Mouse (Mus musculus) neural tube, embryonic 15.5 days (tissue): ENCODE data around the gene Gm20388. TPM values are rescaled to one million over a fixed set of nuclear protein-coding genes. Genes with fewer than 3 reads are reported as not detected.

Experiments used
- ATAC-seq: fragments of 200-750 bp; cut with Nextera tagmentation; 2 replicates; pipeline ENCODE4 v1.8.0; 2017; ENCODE audit warnings: mild to moderate bottlenecking, moderate TSS enrichment, moderate library complexity; ENCODE audit not compliant: low FRiP score
- H3K27ac ChIP-seq: fragments of 300-500 bp; sonication (generic); replicated peaks from 2 replicates; pipeline ENCODE4 v1.5.1; 2015; ENCODE audit warnings: mild to moderate bottlenecking, inconsistent platforms
- H3K27me3 ChIP-seq: fragments of 300-500 bp; sonication (generic); replicated peaks from 2 replicates; pipeline ENCODE4 v1.6.1; 2015; ENCODE audit warnings: inconsistent platforms
- H3K36me3 ChIP-seq: fragments of 300-500 bp; sonication (generic); 2 replicates; pipeline ENCODE4 v1.6.1; 2015; ENCODE audit warnings: inconsistent platforms
- H3K4me1 ChIP-seq: fragments of 300-500 bp; sonication (generic); 2 replicates; pipeline ENCODE4 v1.6.1; 2015; ENCODE audit warnings: inconsistent platforms
- H3K4me2 ChIP-seq: fragments of 300-500 bp; sonication (generic); 2 replicates; pipeline ENCODE4 v1.6.1; 2015; ENCODE audit warnings: inconsistent platforms, mild to moderate bottlenecking, moderate library complexity
- H3K4me3 ChIP-seq: fragments of 300-500 bp; sonication (generic); replicated peaks from 2 replicates; pipeline ENCODE4 v1.5.1; 2015; ENCODE audit warnings: mild to moderate bottlenecking, inconsistent platforms
- H3K9ac ChIP-seq: fragments of 300-500 bp; sonication (generic); replicated peaks from 2 replicates; pipeline ENCODE4 v1.6.1; 2015; ENCODE audit warnings: mild to moderate bottlenecking, inconsistent platforms
- H3K9me3 ChIP-seq: fragments of 300-500 bp; sonication (generic); replicated peaks from 2 replicates; pipeline ENCODE4 v1.6.1; 2016; ENCODE audit warnings: inconsistent platforms
- WGBS: fragments of 180-500 bp; shearing (Covaris S2); methylation state at CpG from one replicate; pipeline ENCODE4 v1.1.7; 2015; ENCODE audit warnings: mixed read lengths; 5-methylcytosine and 5-hydroxymethylcytosine counted together
- polyA plus RNA-seq: library from polyadenylated mRNA; unstranded; fragments of >200 nt; fragmentation: Nextera tagmentation; extraction: Ambion mirVana; gene quantifications from 2 replicates; pipeline ENCODE4 v1.2.1, GENCODE M21; 2015

Gene Gm20388
- polyA plus RNA-seq, 1 experiment from 2014 or later: not detected

DNA sequence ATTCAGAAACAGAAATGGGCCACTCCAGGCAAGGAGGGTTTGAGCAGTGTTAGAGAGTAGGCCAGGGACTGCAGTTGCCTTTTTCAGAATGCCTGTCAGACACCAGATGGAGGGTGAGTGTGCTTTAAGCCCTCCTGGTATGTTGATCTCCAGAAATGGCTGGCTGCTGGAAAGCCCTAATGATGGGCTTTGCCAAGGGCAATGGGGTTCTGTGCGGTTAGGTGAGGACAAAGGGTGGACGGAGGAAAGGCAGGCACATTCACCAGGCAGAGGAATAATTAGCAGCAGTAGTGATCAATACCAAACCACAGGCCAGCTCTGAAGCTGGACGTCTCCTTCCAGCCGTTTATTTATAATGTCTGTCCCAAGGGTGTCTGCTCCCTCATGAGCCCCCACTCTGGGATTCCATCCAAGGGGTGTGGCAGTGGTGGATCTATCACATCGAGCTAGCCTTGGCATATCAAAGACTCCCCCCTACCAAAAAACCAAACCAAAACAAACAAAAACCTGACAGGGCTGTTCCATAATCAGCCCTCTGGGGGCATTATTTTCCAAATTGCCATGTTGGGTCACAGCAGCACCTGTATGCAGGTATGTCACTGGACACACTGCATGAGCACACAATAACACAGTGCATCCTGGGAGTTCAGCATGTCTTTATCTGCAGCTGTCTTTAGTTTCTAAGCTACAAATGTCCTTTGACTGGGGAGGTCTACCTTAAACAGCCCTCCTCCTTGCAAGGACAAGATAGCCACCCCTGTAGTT lies 4270.2 kb downstream of the Gm20388 start:
- Histone ChIP-seq H3K9ac (no peak overlapping the region), H3K9me3 (no peaks in the 10 kb centered on the region), H3K36me3 (no peaks in the 10 kb centered on the region), H3K27me3 (no peaks in the 10 kb centered on the region), H3K4me3 (no peak overlapping the region), H3K4me1 (peaks cover 39% of the 10 kb centered on the region), H3K4me2 (no peak overlapping the region), H3K27ac (no peak overlapping the region)
- ATAC-seq: no peak
- WGBS: 55% methylated on average over 5 of the region's 5 CpGs

DNA sequence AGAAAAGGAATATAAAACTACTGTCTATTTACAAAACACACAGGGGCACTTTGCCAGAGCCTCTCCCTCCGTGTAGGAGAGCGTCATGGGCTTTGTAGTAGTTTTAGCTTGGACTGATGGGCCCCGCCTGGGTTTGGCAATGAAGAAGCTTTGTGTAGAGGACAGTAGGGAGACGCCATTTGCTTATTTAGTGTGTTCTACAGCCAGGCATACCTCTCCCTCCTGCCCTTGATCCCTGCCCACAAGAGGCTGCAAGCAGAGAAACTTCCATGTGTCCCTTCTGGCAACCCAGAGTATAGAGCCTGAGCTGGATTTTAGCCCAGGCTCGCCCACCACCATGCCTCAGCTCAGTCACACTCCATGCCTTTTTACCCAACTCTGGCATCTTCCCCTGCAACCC lies 4271.1 kb downstream of the Gm20388 start:
- Histone ChIP-seq H3K36me3 (no peaks in the 10 kb centered on the region), H3K4me1 (peaks cover 31% of the 10 kb centered on the region), H3K4me3 (no peak overlapping the region), H3K27me3 (no peaks in the 10 kb centered on the region), H3K9ac (no peak overlapping the region), H3K4me2 (no peak overlapping the region), H3K9me3 (no peaks in the 10 kb centered on the region), H3K27ac (no peak overlapping the region)
- WGBS: 79% methylated on average over 5 of the region's 5 CpGs
- no peak for ATAC-seq

DNA sequence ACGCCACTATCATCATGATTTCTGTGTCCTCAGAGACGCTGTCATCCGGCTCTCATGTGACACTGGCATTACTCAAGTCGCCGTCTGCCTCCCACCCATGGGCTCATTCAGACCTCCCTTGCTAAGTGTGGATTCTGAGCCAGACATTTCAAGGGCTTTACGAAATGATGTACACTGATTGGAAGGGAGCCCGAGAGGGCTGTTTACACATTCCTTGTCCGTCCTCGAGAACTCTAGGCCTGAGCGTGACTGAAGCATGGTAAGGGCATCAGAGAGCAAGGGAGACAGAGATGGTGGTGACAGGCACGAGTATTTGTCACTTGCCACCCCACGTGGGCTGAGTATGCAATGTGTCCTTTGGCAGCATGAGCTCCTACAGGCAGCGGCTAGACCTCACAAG lies 4271.6 kb downstream of the Gm20388 start:
- no peak overlapping the region for H3K9ac ChIP-seq
- no peak; the same call in 1 of the 2 replicates for ATAC-seq
- no peaks in the 10 kb centered on the region for H3K9me3 ChIP-seq
- 43% methylated on average over 13 of the region's 13 CpGs for WGBS
- H3K4me3 ChIP-seq: no peak overlapping the region
- no peaks in the 10 kb centered on the region for H3K36me3 ChIP-seq
- no peaks in the 10 kb centered on the region for H3K27me3 ChIP-seq
- peaks cover 31% of the 10 kb centered on the region for H3K4me1 ChIP-seq
- no peak overlapping the region; the same call in 1 of the 2 replicates for H3K27ac ChIP-seq
- H3K4me2 ChIP-seq: no peak overlapping the region

DNA sequence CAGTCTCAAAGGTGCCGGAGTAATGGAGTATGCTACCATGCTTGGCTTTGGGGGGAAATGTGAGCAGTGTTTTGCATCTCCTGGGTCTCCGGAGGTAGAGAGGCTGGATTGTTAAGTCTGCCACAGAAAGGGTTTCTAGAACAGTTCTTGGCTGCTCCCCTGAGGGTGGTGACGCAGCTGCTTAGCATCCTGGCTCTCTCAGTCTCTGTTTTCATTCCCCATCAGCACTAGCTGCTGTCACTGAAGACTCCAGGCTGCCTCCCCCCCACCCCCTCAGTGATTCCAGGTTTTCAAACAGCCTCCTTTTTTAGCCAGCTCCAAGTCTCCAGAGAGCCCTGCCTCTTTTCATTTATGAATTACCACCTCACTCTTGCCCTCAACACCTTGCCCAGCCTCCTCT lies 4273.4 kb downstream of the Gm20388 start:
- 50% methylated on average over 3 of the region's 3 CpGs for WGBS
- H3K4me1 ChIP-seq: peaks cover 31% of the 10 kb centered on the region
- no peak overlapping the region for H3K4me3 ChIP-seq
- H3K36me3 ChIP-seq: no peaks in the 10 kb centered on the region
- H3K9ac ChIP-seq: no peak overlapping the region
- H3K27ac ChIP-seq: peak overlapping the region; percentile 57; the same call in 1 of the 2 replicates
- no peak overlapping the region for H3K4me2 ChIP-seq
- no peak for ATAC-seq
- H3K9me3 ChIP-seq: no peaks in the 10 kb centered on the region
- no peaks in the 10 kb centered on the region for H3K27me3 ChIP-seq

DNA sequence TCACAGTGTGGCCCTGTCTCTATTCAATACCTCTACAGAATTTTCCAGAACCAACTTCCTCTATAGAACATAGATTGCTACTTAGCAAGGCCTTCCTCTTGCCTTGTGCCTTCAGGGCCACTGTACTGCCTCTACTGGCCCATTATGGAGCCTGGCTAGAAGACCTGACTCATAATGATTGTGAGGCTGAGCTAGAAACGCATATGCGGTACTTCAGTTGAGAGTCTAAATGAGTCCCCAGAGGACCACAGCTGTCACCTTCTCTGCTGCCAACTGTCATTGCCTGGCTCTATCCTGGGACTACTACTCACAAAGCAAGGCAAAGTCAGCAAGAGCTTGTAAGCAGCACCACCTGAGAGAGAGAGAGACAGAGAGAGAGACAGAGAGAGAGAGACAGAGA lies 4273.9 kb downstream of the Gm20388 start:
- Histone ChIP-seq H3K36me3 (no peaks in the 10 kb centered on the region), H3K4me2 (no peak overlapping the region), H3K9ac (no peak overlapping the region), H3K9me3 (no peaks in the 10 kb centered on the region), H3K4me1 (peaks cover 31% of the 10 kb centered on the region), H3K27ac (peak overlapping the region; percentile 57; the same call in 1 of the 2 replicates), H3K4me3 (no peak overlapping the region), H3K27me3 (no peaks in the 10 kb centered on the region)
- peak; percentile 66 for ATAC-seq
- 24% methylated on average over 2 of the region's 2 CpGs for WGBS

DNA sequence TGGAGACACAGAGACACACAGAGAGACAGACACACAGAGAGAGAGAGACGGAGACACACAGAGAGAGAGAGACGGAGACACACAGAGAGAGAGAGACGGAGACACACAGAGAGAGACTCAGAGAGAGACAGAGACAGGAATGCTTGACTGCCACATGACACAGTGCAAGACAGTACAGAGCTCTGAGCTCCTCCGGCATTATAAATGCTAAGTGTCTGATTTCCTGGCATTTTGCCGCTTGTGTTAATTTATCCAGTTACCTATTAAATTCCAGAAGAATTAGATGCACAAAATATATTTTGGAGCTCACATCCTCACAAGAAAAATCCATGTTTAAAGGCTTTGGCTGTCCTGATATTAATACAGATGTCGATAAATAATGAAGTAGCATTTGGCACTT lies 4274.4 kb downstream of the Gm20388 start:
- Histone ChIP-seq H3K4me2 (no peak overlapping the region), H3K27me3 (no peaks in the 10 kb centered on the region), H3K36me3 (no peaks in the 10 kb centered on the region), H3K27ac (no peak overlapping the region), H3K9me3 (no peaks in the 10 kb centered on the region), H3K4me1 (peaks cover 31% of the 10 kb centered on the region), H3K9ac (no peak overlapping the region), H3K4me3 (no peak overlapping the region)
- WGBS: 62% methylated on average over 6 of the region's 6 CpGs
- ATAC-seq: no peak

DNA sequence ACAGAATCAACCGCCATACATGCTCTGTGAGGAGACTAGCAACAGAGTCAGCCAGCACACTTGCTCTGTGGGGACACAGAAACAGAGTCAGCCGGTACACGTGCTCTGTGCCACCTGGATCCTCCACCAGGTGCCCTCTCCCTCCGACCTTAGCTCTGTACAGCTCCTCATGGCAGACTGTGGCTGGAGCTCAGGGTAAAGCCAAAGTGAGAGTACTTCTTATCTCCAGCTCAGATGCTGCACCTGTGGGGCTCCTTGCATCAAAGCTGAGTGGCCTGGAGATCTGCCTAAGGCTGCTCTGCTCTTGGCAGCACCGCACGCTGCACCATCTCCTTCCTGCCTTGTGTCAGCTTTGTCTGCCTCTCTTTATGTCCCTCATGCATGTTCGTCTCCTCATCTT lies 4279.7 kb downstream of the Gm20388 start:
- no peak for ATAC-seq
- no peak overlapping the region for H3K9ac ChIP-seq
- no peaks in the 10 kb centered on the region for H3K36me3 ChIP-seq
- peaks cover 7% of the 10 kb centered on the region; the same call in 1 of the 2 replicates for H3K4me1 ChIP-seq
- H3K4me2 ChIP-seq: no peak overlapping the region
- 81% methylated on average over 7 of the region's 7 CpGs for WGBS
- H3K9me3 ChIP-seq: no peaks in the 10 kb centered on the region
- no peak overlapping the region for H3K4me3 ChIP-seq
- H3K27me3 ChIP-seq: no peaks in the 10 kb centered on the region
- no peak overlapping the region for H3K27ac ChIP-seq

DNA sequence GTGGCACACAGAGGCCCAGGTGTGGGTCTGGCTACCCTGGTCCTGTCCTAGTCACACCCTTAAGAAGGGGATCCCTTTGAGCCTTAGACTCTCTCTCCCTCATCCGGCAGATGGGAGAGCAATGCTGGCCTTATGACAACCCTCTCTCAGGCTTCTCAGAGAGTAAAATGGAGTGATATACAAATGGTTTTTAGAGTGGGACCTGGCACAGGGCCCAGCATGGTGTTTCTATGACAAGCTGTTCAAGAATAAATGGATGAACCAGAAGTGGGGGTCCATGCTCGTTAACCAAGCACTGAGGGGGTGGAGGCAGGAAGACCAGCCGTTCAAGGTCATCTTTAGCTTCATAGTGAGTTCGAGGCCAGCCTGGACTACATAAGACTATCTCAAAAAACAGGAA lies 4281.6 kb downstream of the Gm20388 start:
- peaks cover 11% of the 10 kb centered on the region; the same call in 1 of the 2 replicates for H3K4me1 ChIP-seq
- H3K36me3 ChIP-seq: no peaks in the 10 kb centered on the region
- H3K9ac ChIP-seq: no peak overlapping the region
- no peak for ATAC-seq
- H3K27ac ChIP-seq: no peak overlapping the region
- H3K4me2 ChIP-seq: no peak overlapping the region
- no peaks in the 10 kb centered on the region for H3K27me3 ChIP-seq
- 73% methylated on average over 4 of the region's 4 CpGs for whole genome bisulfite sequencing
- no peak overlapping the region for H3K4me3 ChIP-seq
- H3K9me3 ChIP-seq: no peaks in the 10 kb centered on the region

DNA sequence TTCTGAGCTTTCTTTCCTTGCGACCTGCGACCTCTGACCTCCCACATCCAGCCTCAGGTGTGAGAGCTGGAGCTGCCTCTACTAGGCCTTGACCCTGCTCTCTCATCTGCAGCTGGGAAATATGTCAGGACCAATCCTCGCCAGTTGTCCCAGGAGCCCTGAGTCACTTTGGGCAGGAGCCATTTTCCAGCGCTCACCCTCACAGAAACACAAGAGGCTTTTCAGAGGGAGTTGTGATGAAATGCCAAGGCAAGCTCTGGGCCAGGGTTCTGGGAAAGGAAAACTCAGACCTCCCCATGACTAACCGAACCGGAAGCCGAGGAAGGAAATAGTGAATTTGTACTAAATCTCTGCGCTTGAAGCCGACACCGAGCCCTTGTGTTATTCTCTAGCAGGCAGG lies 4282.3 kb downstream of the Gm20388 start:
- H3K9ac ChIP-seq: no peak overlapping the region
- no peak overlapping the region for H3K27ac ChIP-seq
- H3K9me3 ChIP-seq: no peaks in the 10 kb centered on the region
- no peak overlapping the region for H3K4me2 ChIP-seq
- no peaks in the 10 kb centered on the region for H3K27me3 ChIP-seq
- H3K36me3 ChIP-seq: no peaks in the 10 kb centered on the region
- peaks cover 11% of the 10 kb centered on the region; the same call in 1 of the 2 replicates for H3K4me1 ChIP-seq
- H3K4me3 ChIP-seq: no peak overlapping the region
- WGBS: 84% methylated on average over 10 of the region's 10 CpGs
- ATAC-seq: no peak

DNA sequence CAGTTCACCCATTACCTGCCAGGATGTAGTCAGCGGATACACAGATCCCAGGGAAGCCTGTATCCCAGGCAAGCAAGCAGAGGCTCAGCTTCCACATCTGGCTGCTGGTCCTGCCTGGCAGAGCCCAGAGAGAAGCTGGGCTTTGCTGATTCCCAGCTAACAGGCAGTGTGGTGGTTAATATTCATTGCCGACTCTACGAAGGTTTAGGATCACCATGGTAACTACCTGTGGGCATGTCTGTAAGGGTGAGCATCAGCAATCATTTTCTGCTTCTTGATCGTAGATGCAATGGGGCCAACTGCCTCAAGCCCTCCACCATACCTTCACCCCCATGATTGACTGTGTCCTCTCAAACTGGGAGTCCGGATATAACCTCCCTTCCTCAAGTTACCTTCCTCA lies 4283.4 kb downstream of the Gm20388 start:
- H3K4me2 ChIP-seq: no peak overlapping the region
- H3K9me3 ChIP-seq: no peaks in the 10 kb centered on the region
- H3K9ac ChIP-seq: no peak overlapping the region
- WGBS: 65% methylated on average over 5 of the region's 5 CpGs
- H3K27ac ChIP-seq: no peak overlapping the region
- no peaks in the 10 kb centered on the region for H3K36me3 ChIP-seq
- ATAC-seq: no peak; the same call in 1 of the 2 replicates
- peaks cover 11% of the 10 kb centered on the region; the same call in 1 of the 2 replicates for H3K4me1 ChIP-seq
- no peaks in the 10 kb centered on the region for H3K27me3 ChIP-seq
- H3K4me3 ChIP-seq: no peak overlapping the region

DNA sequence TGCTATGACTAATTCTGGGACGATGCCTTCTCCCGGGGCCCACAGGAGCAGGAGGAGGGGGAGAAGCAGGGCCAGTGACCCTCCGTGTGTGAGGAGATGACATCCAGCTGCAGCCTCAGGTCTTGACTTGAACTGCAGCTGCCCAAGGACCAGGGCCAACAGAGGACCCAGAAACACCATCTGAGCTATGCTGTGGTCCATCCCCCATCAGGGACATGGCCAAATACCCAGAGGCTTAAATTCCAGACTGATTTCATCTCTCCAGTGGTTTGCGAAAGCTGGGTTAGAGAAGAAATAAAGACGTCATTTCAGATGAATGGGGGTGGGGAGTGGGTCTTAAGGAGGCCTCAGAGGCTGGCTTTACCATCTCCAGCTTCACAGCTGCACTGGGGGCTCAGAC lies 4285.6 kb downstream of the Gm20388 start:
- no peaks in the 10 kb centered on the region for H3K27me3 ChIP-seq
- H3K36me3 ChIP-seq: no peaks in the 10 kb centered on the region
- 66% methylated on average over 5 of the region's 5 CpGs for WGBS
- H3K9ac ChIP-seq: no peak overlapping the region
- H3K4me2 ChIP-seq: no peak overlapping the region
- no peak overlapping the region for H3K4me3 ChIP-seq
- peaks cover 17% of the 10 kb centered on the region; the same call in 1 of the 2 replicates for H3K4me1 ChIP-seq
- no peak overlapping the region for H3K27ac ChIP-seq
- no peak for ATAC-seq
- no peaks in the 10 kb centered on the region for H3K9me3 ChIP-seq

DNA sequence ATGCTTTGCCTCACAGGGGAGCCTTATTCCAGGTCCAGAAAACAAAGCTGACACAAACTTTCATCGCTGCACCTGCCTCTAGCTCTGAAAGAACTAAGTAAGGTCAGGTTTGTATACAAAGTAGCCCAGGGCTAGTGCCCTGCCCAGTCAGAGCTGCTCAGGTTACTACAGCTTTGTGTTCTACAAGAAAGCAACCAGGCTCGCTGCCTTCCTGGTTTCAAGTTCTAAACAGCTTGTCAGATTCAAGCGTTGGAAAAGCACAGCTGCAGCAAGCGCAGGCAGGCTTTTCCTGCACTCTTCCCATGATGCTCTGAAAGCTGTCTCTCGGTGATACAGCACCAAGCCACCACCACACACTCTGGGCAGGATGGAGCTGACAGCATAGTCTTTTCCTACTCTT lies 4286.2 kb downstream of the Gm20388 start:
- peaks cover 17% of the 10 kb centered on the region; the same call in 1 of the 2 replicates for H3K4me1 ChIP-seq
- H3K4me3 ChIP-seq: no peak overlapping the region
- no peaks in the 10 kb centered on the region for H3K36me3 ChIP-seq
- H3K27me3 ChIP-seq: no peaks in the 10 kb centered on the region
- no peak for ATAC-seq
- H3K27ac ChIP-seq: no peak overlapping the region
- H3K9ac ChIP-seq: no peak overlapping the region
- H3K4me2 ChIP-seq: no peak overlapping the region
- H3K9me3 ChIP-seq: no peaks in the 10 kb centered on the region
- 65% methylated on average over 5 of the region's 5 CpGs for WGBS
